Mouse (Mus musculus): Measurements from ENCODE around the gene Bbs5. TPM values are rescaled to one million over a fixed set of nuclear protein-coding genes. Genes with fewer than 3 reads are reported as not detected.
"Not testable (repeated sequence)": the region's sequence is repeated elsewhere in the genome, so short reads cannot be mapped to it uniquely, and the experiment has no call there.

Gene Bbs5
- polyA plus RNA-seq, 1 experiment from 2014 or later: 17.2 TPM

DNA sequence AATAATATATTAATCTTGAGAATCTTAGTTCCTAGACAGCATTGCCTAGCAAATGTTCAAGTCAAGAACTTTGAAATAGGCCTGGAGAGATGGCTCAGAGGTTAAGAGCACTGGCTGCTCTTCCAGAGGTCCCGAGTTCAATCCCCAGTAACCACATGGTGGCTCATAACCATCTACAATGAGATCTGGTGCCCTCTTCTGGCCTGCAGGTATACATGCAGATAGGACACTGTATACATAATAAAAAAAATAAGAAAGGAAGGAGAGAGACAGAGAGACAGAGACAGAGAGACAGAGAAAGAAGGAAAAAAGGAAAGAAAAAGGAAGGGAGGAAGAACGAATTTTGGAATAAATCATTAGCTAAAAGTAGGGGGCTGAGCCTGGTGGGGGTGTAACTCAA lies 29.7 kb downstream of the Bbs5 start:
- Histone ChIP-seq H3K4me3 (no peak overlapping the region), H3K27me3 (ENCODE audit: insufficient read depth, poor library complexity, severe bottlenecking) (no peaks in the 10 kb centered on the region), H3K4me1 (replicated peaks) (peaks cover 5% of the 10 kb centered on the region; the same call in 1 of the 2 replicates), H3K9me3 (no peaks in the 10 kb centered on the region), H3K27ac (no peak overlapping the region), H3K36me3 (peaks cover 9% of the 10 kb centered on the region)
- no peak for DNase-seq (ENCODE audit: low spot score)
- 58% methylated on average over 2 of the region's 2 CpGs for WGBS

DNA sequence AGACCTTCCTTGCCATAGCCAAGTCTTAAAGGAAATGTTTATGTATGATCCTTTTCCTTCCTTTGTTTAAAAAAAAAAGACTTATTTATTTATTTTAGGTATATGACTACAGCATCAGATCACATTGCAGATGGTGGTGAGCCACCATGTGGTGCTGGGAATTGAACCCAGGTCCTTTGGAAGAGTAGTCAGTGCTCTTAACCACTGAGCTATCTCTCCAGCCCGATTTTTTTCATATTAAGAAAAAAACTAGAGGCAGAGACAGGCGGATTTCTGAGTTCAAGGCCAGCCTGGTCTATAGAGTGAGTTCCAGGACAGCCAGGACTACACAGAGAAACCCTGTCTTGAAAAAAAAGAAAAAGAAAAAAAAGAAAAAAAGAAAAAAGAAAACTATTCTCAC lies 30.2 kb downstream of the Bbs5 start:
- 92% methylated on average over 2 of the region's 2 CpGs for WGBS
- DNase-seq (ENCODE audit: low spot score); H3K27me3 ChIP-seq (ENCODE audit: insufficient read depth, poor library complexity, severe bottlenecking); H3K36me3 ChIP-seq; H3K4me3 ChIP-seq; H3K4me1 ChIP-seq (replicated peaks); H3K27ac ChIP-seq; H3K9me3 ChIP-seq: not testable (repeated sequence)

DNA sequence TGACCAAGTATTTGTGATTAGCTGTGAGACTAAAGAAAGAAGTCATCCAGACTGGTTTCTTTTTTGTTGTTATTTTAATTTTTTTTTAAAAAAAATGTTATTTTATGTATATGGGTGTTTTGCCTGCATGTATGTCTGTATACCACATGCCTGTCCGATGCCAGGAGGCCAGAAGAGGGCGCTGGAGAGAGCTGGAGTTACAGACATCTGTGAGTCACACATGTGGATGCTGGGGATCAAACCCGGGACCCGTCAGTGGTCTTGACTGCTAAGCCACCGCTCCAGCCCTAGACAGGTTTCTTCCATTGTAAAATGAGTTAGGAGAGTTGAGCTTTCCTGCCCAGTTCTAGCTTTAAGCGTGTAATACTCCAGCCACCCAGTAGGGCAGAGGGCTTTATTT lies 33.0 kb downstream of the Bbs5 start:
- H3K9me3 ChIP-seq: no peaks in the 10 kb centered on the region
- no peak overlapping the region for H3K27ac ChIP-seq
- no peak overlapping the region for H3K4me3 ChIP-seq
- 70% methylated on average over 6 of the region's 6 CpGs for WGBS
- peaks cover 9% of the 10 kb centered on the region for H3K36me3 ChIP-seq
- H3K4me1 ChIP-seq (replicated peaks): peaks cover 17% of the 10 kb centered on the region
- DNase-seq (ENCODE audit: low spot score): no peak
- no peaks in the 10 kb centered on the region for H3K27me3 ChIP-seq (ENCODE audit: insufficient read depth, poor library complexity, severe bottlenecking)

DNA sequence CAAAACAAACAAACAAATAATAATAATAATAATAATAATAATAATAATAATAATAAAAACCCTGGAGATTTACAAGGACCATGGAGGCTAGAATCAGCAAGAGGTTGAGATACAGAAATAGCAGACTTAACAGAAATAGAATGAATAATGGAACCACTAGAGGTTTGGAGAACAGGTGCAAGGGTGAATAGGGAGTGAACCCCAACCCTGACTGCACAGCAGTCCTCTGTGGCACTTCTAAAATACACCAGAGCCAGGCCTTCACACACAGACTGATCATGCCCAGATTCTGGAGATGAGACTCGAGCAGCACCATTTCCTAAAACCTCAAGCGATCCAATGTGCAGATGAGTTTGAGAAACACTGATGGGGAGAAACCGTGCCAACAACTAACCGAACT lies 35.0 kb downstream of the Bbs5 start:
- Histone ChIP-seq H3K4me3 (no peak overlapping the region), H3K27me3 (ENCODE audit: insufficient read depth, poor library complexity, severe bottlenecking) (no peaks in the 10 kb centered on the region), H3K4me1 (replicated peaks) (peaks cover 17% of the 10 kb centered on the region), H3K27ac (peak overlapping the region; percentile 66; the same call in 1 of the 2 replicates), H3K36me3 (peaks cover 27% of the 10 kb centered on the region), H3K9me3 (no peaks in the 10 kb centered on the region)
- DNase-seq (ENCODE audit: low spot score): no peak
- 91% methylated on average over 4 of the region's 4 CpGs for WGBS

DNA sequence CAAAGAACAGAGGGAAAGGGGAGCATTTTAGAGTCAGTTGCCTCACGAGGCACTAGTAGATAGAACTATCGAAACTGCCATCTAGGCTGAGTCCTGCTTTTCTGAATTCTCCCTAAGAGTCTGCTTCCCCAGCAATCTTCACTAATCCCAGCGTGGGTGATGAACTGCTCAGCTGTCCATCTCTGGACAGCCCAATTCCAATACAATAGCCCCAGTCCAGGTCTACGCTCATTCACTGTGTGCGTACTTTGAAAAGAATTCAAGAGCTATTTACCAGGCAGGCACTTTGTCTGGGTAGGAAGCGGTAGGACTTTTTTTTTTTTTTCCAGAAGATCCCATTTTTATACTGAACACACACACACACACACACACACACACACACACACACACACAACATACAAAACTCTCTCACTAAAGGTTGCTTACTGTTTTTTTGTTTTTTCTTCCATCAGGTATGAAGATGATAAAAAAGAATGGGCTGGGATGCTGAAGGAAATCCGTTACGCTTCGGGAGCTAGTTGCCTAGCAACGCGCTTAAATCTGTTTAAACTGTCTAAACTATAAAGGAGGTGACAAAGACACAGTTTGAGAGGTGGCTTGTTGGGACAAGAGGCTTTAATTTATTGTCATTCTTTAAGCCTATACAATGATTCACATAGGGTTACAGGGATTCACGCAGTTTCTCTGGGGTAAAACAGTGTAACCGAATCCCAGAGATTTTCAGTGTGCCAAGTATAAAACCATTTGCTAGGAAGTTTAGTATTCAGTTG lies 36.2 kb downstream of the Bbs5 start:
- Histone ChIP-seq H3K4me3 (no peak overlapping the region), H3K27ac (peak overlapping the region; percentile 66), H3K36me3 (peaks cover 40% of the 10 kb centered on the region), H3K9me3 (no peaks in the 10 kb centered on the region), H3K27me3 (ENCODE audit: insufficient read depth, poor library complexity, severe bottlenecking) (no peaks in the 10 kb centered on the region), H3K4me1 (replicated peaks) (peaks cover 17% of the 10 kb centered on the region)
- peak; percentile 35 for DNase-seq (ENCODE audit: low spot score)
- WGBS: 38% methylated on average over 13 of the region's 13 CpGs

DNA sequence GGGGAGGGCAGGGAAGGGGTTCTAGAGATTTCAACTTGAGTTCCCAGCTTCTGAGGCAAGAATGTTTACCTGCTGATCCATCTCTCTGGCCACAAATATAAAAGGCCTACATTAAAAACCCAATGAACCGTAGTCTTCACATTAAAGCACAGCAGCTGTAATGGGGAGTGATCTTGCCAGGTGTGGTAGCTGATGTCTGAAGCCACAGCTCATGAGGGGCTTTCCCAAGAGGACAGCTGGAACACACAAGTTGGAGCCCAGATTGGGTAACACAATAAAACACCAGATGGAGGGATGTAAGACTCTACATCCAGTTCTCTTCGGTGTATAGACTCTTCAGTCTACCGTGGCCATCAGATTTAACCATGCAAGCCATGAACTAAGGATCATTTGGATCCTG lies 37.5 kb downstream of the Bbs5 start:
- peaks cover 47% of the 10 kb centered on the region for H3K36me3 ChIP-seq
- peaks cover 17% of the 10 kb centered on the region for H3K4me1 ChIP-seq (replicated peaks)
- H3K4me3 ChIP-seq: no peak overlapping the region
- H3K9me3 ChIP-seq: no peaks in the 10 kb centered on the region
- H3K27me3 ChIP-seq (ENCODE audit: insufficient read depth, poor library complexity, severe bottlenecking): no peaks in the 10 kb centered on the region
- 95% methylated on average over 3 of the region's 3 CpGs for WGBS
- no peak overlapping the region for H3K27ac ChIP-seq
- no peak for DNase-seq (ENCODE audit: low spot score)

DNA sequence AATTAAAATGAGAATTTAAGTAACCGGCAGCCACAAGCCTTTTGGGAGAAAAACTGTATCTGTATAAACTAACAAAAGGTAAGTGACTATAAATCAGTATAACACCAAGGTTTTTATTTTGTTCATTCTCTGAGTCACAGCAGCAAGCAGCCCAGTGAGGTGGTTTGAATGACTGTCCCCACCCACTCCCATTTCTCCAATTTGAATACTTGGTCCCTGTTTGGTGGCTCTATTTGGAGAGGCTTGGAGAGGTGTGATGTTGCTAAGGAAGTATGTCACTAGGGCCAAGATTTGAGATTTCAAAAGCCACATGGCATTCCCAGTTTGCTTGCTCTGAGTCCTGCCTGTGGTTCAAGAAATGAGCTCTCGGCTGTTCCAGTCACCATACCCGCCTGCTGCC lies 43.2 kb downstream of the Bbs5 start:
- H3K9me3 ChIP-seq: 0 out of 2 replicates have a peak, but pooled peaks cover 2% of the 10 kb centered on the region
- no peak for DNase-seq (ENCODE audit: low spot score)
- peaks cover 93% of the 10 kb centered on the region for H3K36me3 ChIP-seq
- H3K4me3 ChIP-seq: no peak overlapping the region
- H3K27ac ChIP-seq: no peak overlapping the region
- H3K4me1 ChIP-seq (replicated peaks): no peaks in the 10 kb centered on the region
- no peaks in the 10 kb centered on the region for H3K27me3 ChIP-seq (ENCODE audit: insufficient read depth, poor library complexity, severe bottlenecking)
- 95% methylated on average over 3 of the region's 3 CpGs for WGBS

DNA sequence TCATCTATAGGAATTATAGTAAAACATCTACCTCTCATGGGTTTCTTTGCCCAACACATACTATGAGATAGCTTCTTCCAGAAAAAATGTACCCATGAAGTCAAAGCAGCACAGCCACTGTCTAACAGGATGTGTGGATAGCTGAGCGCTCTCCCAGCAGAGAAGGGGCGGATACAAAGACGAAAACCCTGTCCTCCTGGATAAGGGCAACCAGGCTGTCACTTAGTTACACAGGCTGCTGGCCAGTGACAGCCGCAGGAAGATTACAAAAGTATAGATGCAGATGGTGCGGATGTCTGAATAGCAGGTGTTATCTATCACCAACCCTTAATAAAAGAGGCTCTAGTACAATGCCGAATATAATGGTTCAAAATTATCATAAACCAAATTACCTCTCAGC lies 43.9 kb downstream of the Bbs5 start:
- H3K27ac ChIP-seq: no peak overlapping the region
- no peak for DNase-seq (ENCODE audit: low spot score)
- H3K4me1 ChIP-seq (replicated peaks): no peaks in the 10 kb centered on the region
- WGBS: 95% methylated on average over 6 of the region's 6 CpGs
- no peak overlapping the region for H3K4me3 ChIP-seq
- H3K36me3 ChIP-seq: peaks cover 90% of the 10 kb centered on the region
- H3K9me3 ChIP-seq: 0 out of 2 replicates have a peak, but pooled peaks cover 2% of the 10 kb centered on the region
- H3K27me3 ChIP-seq (ENCODE audit: insufficient read depth, poor library complexity, severe bottlenecking): no peaks in the 10 kb centered on the region

DNA sequence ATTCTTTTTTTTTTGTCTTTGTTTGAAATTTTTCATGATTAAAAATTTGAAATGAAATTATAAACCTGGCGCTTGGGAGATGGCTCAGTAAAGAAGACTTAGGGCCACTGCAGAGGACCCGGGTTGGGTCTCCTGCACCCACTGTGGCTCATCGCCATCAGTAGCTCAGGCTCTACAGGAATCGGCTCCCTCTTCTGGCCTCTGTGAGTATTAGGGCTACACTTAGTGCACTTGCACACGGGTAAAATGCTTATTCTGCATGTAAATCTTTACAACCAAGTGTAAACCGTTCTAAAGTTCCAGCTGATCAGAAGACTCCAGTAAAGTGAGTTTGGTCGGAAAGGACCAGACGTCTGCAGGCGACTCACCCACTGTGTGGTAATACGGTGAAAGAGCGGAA lies 46.5 kb downstream of the Bbs5 start:
- no peaks in the 10 kb centered on the region for H3K4me1 ChIP-seq (replicated peaks)
- H3K36me3 ChIP-seq: peaks cover 80% of the 10 kb centered on the region
- H3K9me3 ChIP-seq: 0 out of 2 replicates have a peak, but pooled peaks cover 2% of the 10 kb centered on the region

DNA sequence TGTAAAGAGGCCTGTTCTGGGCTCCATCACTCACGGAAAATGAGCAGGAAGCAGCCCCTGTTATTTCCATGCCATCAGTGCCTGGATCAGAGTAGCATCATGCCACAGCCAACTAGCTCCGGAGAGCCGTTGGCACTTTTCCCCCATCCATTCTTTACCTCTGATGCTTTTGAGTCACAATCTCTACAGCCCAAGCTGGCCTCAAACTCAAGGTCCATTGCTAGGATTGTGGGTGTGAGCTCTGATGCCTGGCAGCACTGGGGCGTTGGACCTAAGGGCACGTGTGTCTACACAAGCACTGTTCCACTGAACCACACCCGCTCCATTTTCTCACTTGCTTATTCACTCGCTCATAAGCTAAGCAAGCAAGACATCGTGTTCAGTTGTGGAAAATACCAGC lies 53.5 kb downstream of the Bbs5 start:
- H3K27ac ChIP-seq: no peak overlapping the region
- no peaks in the 10 kb centered on the region for H3K27me3 ChIP-seq (ENCODE audit: insufficient read depth, poor library complexity, severe bottlenecking)
- H3K36me3 ChIP-seq: peaks cover 81% of the 10 kb centered on the region
- H3K4me3 ChIP-seq: no peak overlapping the region
- no peaks in the 10 kb centered on the region for H3K9me3 ChIP-seq
- no peaks in the 10 kb centered on the region for H3K4me1 ChIP-seq (replicated peaks)
- 97% methylated on average over 8 of the region's 8 CpGs for WGBS
- DNase-seq (ENCODE audit: low spot score): no peak

More for the DNA sequence above, 46.5 kb downstream of the Bbs5 start:
- H3K27ac ChIP-seq: no peak overlapping the region
- H3K4me3 ChIP-seq: no peak overlapping the region
- DNase-seq (ENCODE audit: low spot score): no peak
- WGBS: 94% methylated on average over 11 of the region's 11 CpGs
- no peaks in the 10 kb centered on the region for H3K27me3 ChIP-seq (ENCODE audit: insufficient read depth, poor library complexity, severe bottlenecking)

DNA sequence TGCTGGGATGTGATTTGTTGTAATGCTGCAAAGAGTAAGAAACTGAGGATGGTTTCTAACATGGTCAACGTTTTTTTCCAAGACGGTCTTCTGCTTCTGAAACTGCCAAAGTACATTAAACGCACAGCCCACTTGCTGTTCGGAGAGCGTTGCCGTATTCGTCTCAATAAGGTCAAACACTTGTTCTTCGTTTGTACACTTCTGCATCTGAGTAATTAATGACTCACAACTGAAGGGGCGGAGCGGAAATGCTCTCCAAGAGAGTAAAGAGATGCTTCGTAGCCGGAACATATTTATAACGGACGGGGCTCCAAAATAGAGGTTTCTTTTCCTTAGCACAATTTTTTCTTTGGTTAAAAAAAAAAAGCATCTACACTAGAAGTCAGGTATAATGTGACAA lies 65.2 kb downstream of the Bbs5 start:
- Histone ChIP-seq H3K4me3 (peak overlapping the region; percentile 87; the same call in 1 of the 2 replicates), H3K27me3 (ENCODE audit: insufficient read depth, poor library complexity, severe bottlenecking) (0 out of 2 replicates have a peak, but pooled peaks cover 2% of the 10 kb centered on the region), H3K4me1 (replicated peaks) (peaks cover 11% of the 10 kb centered on the region; the same call in 1 of the 2 replicates), H3K27ac (no peak overlapping the region), H3K36me3 (peaks cover 31% of the 10 kb centered on the region), H3K9me3 (no peaks in the 10 kb centered on the region)
- 93% methylated on average over 14 of the region's 14 CpGs for WGBS
- DNase-seq (ENCODE audit: low spot score): no peak

DNA sequence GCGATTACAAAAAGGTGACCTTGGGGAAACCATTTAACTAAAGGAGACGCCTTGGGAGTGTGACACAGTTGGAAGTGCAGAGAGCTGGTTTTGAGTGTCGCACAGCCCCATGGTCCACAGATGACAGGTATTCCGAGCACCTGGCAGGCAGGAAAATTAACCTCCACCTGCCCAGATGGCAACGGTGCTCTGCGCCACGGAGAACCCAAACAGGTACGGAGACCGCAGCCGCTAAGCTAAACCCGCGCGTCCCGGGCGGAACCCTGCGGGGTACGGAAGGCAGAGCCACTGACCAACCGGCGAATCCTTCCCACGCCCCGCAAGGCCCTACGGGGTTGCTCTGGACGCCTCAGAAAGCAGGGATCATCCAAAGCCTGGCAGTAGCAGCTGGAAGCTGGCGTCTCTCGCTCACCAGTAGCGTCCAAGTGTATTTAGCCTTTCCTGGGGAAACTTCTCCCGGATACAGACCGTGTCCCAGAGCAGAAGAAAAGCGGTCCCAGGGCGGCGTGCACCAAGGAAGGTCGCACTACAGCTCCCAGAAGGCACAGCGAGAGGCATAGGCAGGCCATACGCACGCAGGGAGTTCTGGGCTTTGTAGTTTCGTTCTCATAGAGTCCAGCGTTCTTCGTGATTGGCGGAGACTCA lies 66.1 kb downstream of the Bbs5 start, which contains the start of gene Fastkd1:
Gene Fastkd1 (minus strand): TSS at position 536 of the 645 bp plus-strand sequence.
- under 1% methylated on average over 39 of the region's 39 CpGs for WGBS

DNA sequence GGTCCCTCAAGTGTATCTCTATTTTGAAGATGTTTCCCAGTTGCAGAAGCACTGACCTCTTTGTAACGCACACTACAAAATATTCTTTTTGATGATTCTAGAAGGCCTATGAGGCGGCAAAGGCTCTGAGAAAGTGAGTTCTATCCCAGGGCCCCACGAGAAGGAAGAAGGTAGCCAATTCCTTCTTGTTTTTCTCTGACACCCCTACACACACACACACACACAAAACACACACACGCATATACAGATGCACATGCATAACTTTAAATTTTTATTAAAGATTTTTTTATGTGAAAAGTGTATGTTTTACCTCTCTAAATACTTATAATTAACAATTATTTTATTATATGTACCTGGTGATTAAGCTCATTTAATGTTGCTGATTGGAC lies 66.6 kb downstream of the Bbs5 start:
- H3K36me3 ChIP-seq: peaks cover 19% of the 10 kb centered on the region; the same call in 1 of the 2 replicates
- peaks cover 11% of the 10 kb centered on the region; the same call in 1 of the 2 replicates for H3K4me1 ChIP-seq (replicated peaks)
- H3K9me3 ChIP-seq: no peaks in the 10 kb centered on the region
- 0 out of 2 replicates have a peak, but pooled peaks cover 2% of the 10 kb centered on the region for H3K27me3 ChIP-seq (ENCODE audit: insufficient read depth, poor library complexity, severe bottlenecking)
- peak overlapping the region; percentile 90; the same call in 1 of the 2 replicates for H3K27ac ChIP-seq
- DNase-seq (ENCODE audit: low spot score): no peak
- 37% methylated on average over 4 of the region's 4 CpGs for WGBS
- peak overlapping the region; percentile 87 for H3K4me3 ChIP-seq

More for the DNA sequence above, 66.1 kb downstream of the Bbs5 start, which contains the start of gene Fastkd1:
- Histone ChIP-seq H3K9me3 (no peaks in the 10 kb centered on the region), H3K4me1 (replicated peaks) (peaks cover 11% of the 10 kb centered on the region; the same call in 1 of the 2 replicates), H3K4me3 (peak within 1 kb of the TSS; percentile 87), H3K27me3 (ENCODE audit: insufficient read depth, poor library complexity, severe bottlenecking) (0 out of 2 replicates have a peak, but pooled peaks cover 2% of the 10 kb centered on the region), H3K36me3 (peaks cover 24% of the 10 kb centered on the region; the same call in 1 of the 2 replicates), H3K27ac (peak within 1 kb of the TSS; percentile 90)
- peak; percentile 85 for DNase-seq (ENCODE audit: low spot score)
